7 mouse cellular contexts compared by ENCODE assay signal in genomic region chr15:103167042-103167615, GRCm38 (mm10). TPM values are rescaled to one million over a fixed set of nuclear protein-coding genes. Genes with fewer than 3 reads are reported as not detected.
DNase-seq lines count a peak whose midpoint lies in the region; ATAC-seq and TF ChIP-seq lines count a peak whose summit lies in the region.

Gene Smug1 (minus strand): TSS chr15:103167092.

- H3K4me2 ChIP-seq in forebrain, embryonic 16.5 days (ENCODE audit: low read length), result no peak within 1 kb of the TSS
- H3K4me2 ChIP-seq in intestine, embryonic 15.5 days (replicated peaks), result no peak within 1 kb of the TSS
- peak within 1 kb of the TSS; percentile 74 for H3K4me2 ChIP-seq in neural tube, embryonic 11.5 days (ENCODE audit: low read depth)

- no peak for DNase-seq in thymus, adult 2 months
- no peak for DNase-seq in thymus, postnatal 36 days
- DNase-seq in neural tube, embryonic 11.5 days (ENCODE audit: low spot score), result peak; percentile 71
- DNase-seq in cerebellum, postnatal 36 days, result no peak

- no peak within 1 kb of the TSS for H3K27ac ChIP-seq in thymus, adult 2 months (ENCODE audit: control insufficient read depth, insufficient read depth, low read length)
- H3K27ac ChIP-seq in forebrain, embryonic 16.5 days (ENCODE audit: low read length), result no peak within 1 kb of the TSS
- H3K27ac ChIP-seq in intestine, embryonic 15.5 days, result no peak within 1 kb of the TSS
- H3K27ac ChIP-seq in neural tube, embryonic 11.5 days (ENCODE audit: low read depth, low read length), result peak within 1 kb of the TSS; percentile 98

- no peak within 1 kb of the TSS for H3K9ac ChIP-seq in forebrain, embryonic 16.5 days (replicated peaks; ENCODE audit: low read depth, low read length)
- H3K9ac ChIP-seq in intestine, embryonic 15.5 days, result no peak within 1 kb of the TSS
- H3K9ac ChIP-seq in neural tube, embryonic 11.5 days (ENCODE audit: low read length), result peak within 1 kb of the TSS; percentile 78

- peaks cover 32% of the 10 kb centered on the region for H3K27me3 ChIP-seq in thymus, adult 2 months (ENCODE audit: control insufficient read depth, insufficient read depth, low read length)
- H3K27me3 ChIP-seq in forebrain, embryonic 16.5 days (replicated peaks; ENCODE audit: control insufficient read depth, insufficient read depth, low read length), result peaks cover 63% of the 10 kb centered on the region
- H3K27me3 ChIP-seq in intestine, embryonic 15.5 days (replicated peaks), result peaks cover 57% of the 10 kb centered on the region
- no peaks in the 10 kb centered on the region for H3K27me3 ChIP-seq in neural tube, embryonic 11.5 days (ENCODE audit: control insufficient read depth, insufficient read depth, low read length)

- H3K4me1 ChIP-seq in thymus, adult 2 months (replicated peaks; ENCODE audit: control insufficient read depth, insufficient read depth, low read length), result peaks cover 17% of the 10 kb centered on the region
- peaks cover 33% of the 10 kb centered on the region for H3K4me1 ChIP-seq in forebrain, embryonic 16.5 days (replicated peaks; ENCODE audit: control insufficient read depth, insufficient read depth, low read length)
- peaks cover 45% of the 10 kb centered on the region for H3K4me1 ChIP-seq in intestine, embryonic 15.5 days (replicated peaks)
- H3K4me1 ChIP-seq in neural tube, embryonic 11.5 days (ENCODE audit: control insufficient read depth, insufficient read depth, low read length), result peaks cover 72% of the 10 kb centered on the region

- H3K36me3 ChIP-seq in thymus, adult 2 months (ENCODE audit: control insufficient read depth, insufficient read depth, low read length), result no peaks in the 10 kb centered on the region
- H3K36me3 ChIP-seq in forebrain, embryonic 16.5 days (ENCODE audit: control insufficient read depth, insufficient read depth), result no peaks in the 10 kb centered on the region
- no peaks in the 10 kb centered on the region for H3K36me3 ChIP-seq in intestine, embryonic 15.5 days
- H3K36me3 ChIP-seq in neural tube, embryonic 11.5 days (ENCODE audit: control insufficient read depth, insufficient read depth, low read length), result no peaks in the 10 kb centered on the region

- no peak for TF ChIP-seq CTCF in thymus, adult 2 months (IDR thresholded peaks at IDR 0.05; ENCODE audit: borderline replicate concordance, control insufficient read depth, extremely low read depth, insufficient read depth, low read length, poor library complexity)

- no peak within 1 kb of the TSS for H3K4me3 ChIP-seq in thymus, adult 2 months (ENCODE audit: control insufficient read depth, insufficient read depth, low read length)
- H3K4me3 ChIP-seq in forebrain, embryonic 16.5 days (replicated peaks; ENCODE audit: low read length), result no peak within 1 kb of the TSS
- no peak within 1 kb of the TSS for H3K4me3 ChIP-seq in intestine, embryonic 15.5 days (replicated peaks)
- H3K4me3 ChIP-seq in neural tube, embryonic 11.5 days (ENCODE audit: low read depth, low read length), result peak within 1 kb of the TSS; percentile 43

- 74% methylated on average over 6 of the region's 6 CpGs for WGBS in thymus, adult 2 months
- 21% methylated on average over 6 of the region's 6 CpGs for WGBS in forebrain, embryonic 16.5 days
- 53% methylated on average over 6 of the region's 6 CpGs for WGBS in intestine, embryonic 15.5 days
- WGBS in neural tube, embryonic 11.5 days, result 34% methylated on average over 6 of the region's 6 CpGs

- no peak for ATAC-seq in forebrain, embryonic 16.5 days
- no peak for ATAC-seq in intestine, embryonic 15.5 days
- no peak for ATAC-seq in neural tube, embryonic 11.5 days (ENCODE audit: insufficient read depth, low FRiP score, low TSS enrichment)
- ATAC-seq in erythroblast, adult 5-6 weeks (replicated peaks; ENCODE audit: low FRiP score, poor library complexity, severe bottlenecking), result no peak

- no peak for TF ChIP-seq POLR2A in thymus, adult 2 months (IDR thresholded peaks at IDR 0.05; ENCODE audit: control insufficient read depth, extremely low read depth, insufficient read depth, low read length, poor library complexity)

- H3K9me3 ChIP-seq in forebrain, embryonic 16.5 days (ENCODE audit: control insufficient read depth, low read length), result no peaks in the 10 kb centered on the region
- H3K9me3 ChIP-seq in intestine, embryonic 15.5 days, result no peaks in the 10 kb centered on the region
- H3K9me3 ChIP-seq in neural tube, embryonic 11.5 days (ENCODE audit: control insufficient read depth, low read length), result no peaks in the 10 kb centered on the region

RNA-seq across cellular contexts. Expression of gene Smug1, which starts in this region (rescaled TPM):
- 24.2 and 25.1 TPM in 2 replicates for polyA plus RNA-seq in thymus, adult 2 months (2012; rRNA removed)
- 28.0 and 29.2 TPM in 2 replicates for polyA plus RNA-seq in forebrain, embryonic 16.5 days (2015; fragmentation: Nextera tagmentation; extraction: Ambion mirVana)
- polyA plus RNA-seq in intestine, embryonic 15.5 days (2015; fragmentation: Nextera tagmentation; extraction: Ambion mirVana), result 17.8 and 18.2 TPM in 2 replicates
- polyA plus RNA-seq in neural tube, embryonic 11.5 days (2014; fragmentation: Nextera tagmentation; extraction: Ambion mirVana), result 55.9 and 65.4 TPM in 2 replicates
- 1.5 TPM in 1 of 2 replicates, not detected in the other for total RNA-seq in erythroblast, adult 5-6 weeks (2015; ENCODE audit: low replicate concordance)
- 0.70 and 1.0 TPM in 2 replicates for total RNA-seq in erythroblast, adult 5-6 weeks (2017; ENCODE audit: low replicate concordance)
